Comparison of ENCODE assay signal across 11 mouse cellular contexts in genomic region chr15:79404277-79404676, GRCm38 (mm10). TPM values are rescaled to one million over a fixed set of nuclear protein-coding genes. Genes with fewer than 3 reads are reported as not detected.
DNase-seq lines count a peak whose midpoint lies in the region; ATAC-seq and TF ChIP-seq lines count a peak whose summit lies in the region.
"Had no signal": no experiment of that assay in that cellular context is flagged by ENCODE, and none has a peak within 500 bp of the region (broad histone marks: within the 10 kb centered on the region; RNA-seq: fewer than 3 reads in every experiment).

No protein-coding gene starts in this region.

- peak overlapping the region; percentile 97; the same call in 1 of the 2 replicates for H3K9ac ChIP-seq in hindbrain, embryonic 13.5 days
- H3K9ac ChIP-seq in liver, embryonic 14.5 days (replicated peaks) = no peak overlapping the region
- H3K9ac ChIP-seq in liver, postnatal 0 days (replicated peaks) = no peak overlapping the region
- peak overlapping the region; percentile 14; the same call in 1 of the 2 replicates for H3K9ac ChIP-seq in limb, embryonic 13.5 days

- H3K27me3 ChIP-seq in hindbrain, embryonic 13.5 days = peaks cover 14% of the 10 kb centered on the region
- H3K27me3 ChIP-seq in hindbrain, embryonic 10.5 days (ENCODE audit: insufficient read depth, poor library complexity, severe bottlenecking) = peaks cover 20% of the 10 kb centered on the region
- no peaks in the 10 kb centered on the region for H3K27me3 ChIP-seq in liver, embryonic 14.5 days (ENCODE audit: control insufficient read depth, insufficient read depth, low read length)
- H3K27me3 ChIP-seq in liver, postnatal 0 days (ENCODE audit: insufficient read depth, low read length) = no peaks in the 10 kb centered on the region
- peaks cover 24% of the 10 kb centered on the region for H3K27me3 ChIP-seq in embryonic facial prominence, embryonic 10.5 days (replicated peaks; ENCODE audit: low read depth, poor library complexity, severe bottlenecking)
- H3K27me3 ChIP-seq in limb, embryonic 13.5 days = no peaks in the 10 kb centered on the region

- no peak overlapping the region for H3K27ac ChIP-seq in hindbrain, embryonic 13.5 days
- H3K27ac ChIP-seq in hindbrain, embryonic 10.5 days = no peak overlapping the region
- no peak overlapping the region for H3K27ac ChIP-seq in liver, embryonic 14.5 days
- no peak overlapping the region for H3K27ac ChIP-seq in liver, postnatal 0 days (ENCODE audit: low read depth)
- H3K27ac ChIP-seq in embryonic facial prominence, embryonic 10.5 days (replicated peaks) = no peak overlapping the region
- H3K27ac ChIP-seq in limb, embryonic 13.5 days = no peak overlapping the region

- peak overlapping the region; percentile 97; the same call in 1 of the 2 replicates for H3K4me3 ChIP-seq in hindbrain, embryonic 13.5 days
- H3K4me3 ChIP-seq in hindbrain, embryonic 10.5 days = no peak overlapping the region
- no peak overlapping the region for H3K4me3 ChIP-seq in liver, embryonic 14.5 days (ENCODE audit: insufficient read depth in 1 of 2, low read depth in 2 of 2, low read length in 2 of 2)
- no peak overlapping the region for H3K4me3 ChIP-seq in liver, postnatal 0 days (ENCODE audit: low read depth, low read length)
- peak overlapping the region; percentile 95; the same call in 1 of the 2 replicates for H3K4me3 ChIP-seq in embryonic facial prominence, embryonic 10.5 days
- H3K4me3 ChIP-seq in limb, embryonic 13.5 days = peak overlapping the region; percentile 94

- no peak for TF ChIP-seq EP300 in liver, embryonic 14.5 days (IDR thresholded peaks at IDR 0.05; ENCODE audit: low read depth)
- no peak for TF ChIP-seq EP300 in liver, postnatal 0 days (IDR thresholded peaks at IDR 0.05; ENCODE audit: low read depth)

- no peak for DNase-seq in hindbrain, embryonic 10.5 days (ENCODE audit: low spot score)
- no peak for DNase-seq in liver, embryonic 14.5 days (ENCODE audit: low read depth in 3 of 3, low spot score in 3 of 3)
- DNase-seq in liver, postnatal 0 days = no peak
- no peak for DNase-seq in embryonic facial prominence, embryonic 10.5 days (ENCODE audit: low spot score)
- DNase-seq in left cerebral cortex, adult 9 months (ENCODE audit: low spot score in 2 of 2) = no peak
- DNase-seq: heart, adult 2 months; kidney, adult 18-20 months; thymus, postnatal 25 days had no signal

- H3K36me3 ChIP-seq in hindbrain, embryonic 13.5 days = no peaks in the 10 kb centered on the region
- H3K36me3 ChIP-seq in hindbrain, embryonic 10.5 days = no peaks in the 10 kb centered on the region
- no peaks in the 10 kb centered on the region for H3K36me3 ChIP-seq in liver, embryonic 14.5 days (replicated peaks; ENCODE audit: control insufficient read depth, insufficient read depth, low read depth)
- no peaks in the 10 kb centered on the region for H3K36me3 ChIP-seq in liver, postnatal 0 days (replicated peaks; ENCODE audit: insufficient read depth, low read length)
- no peaks in the 10 kb centered on the region for H3K36me3 ChIP-seq in embryonic facial prominence, embryonic 10.5 days (replicated peaks)
- H3K36me3 ChIP-seq in limb, embryonic 13.5 days = no peaks in the 10 kb centered on the region
- H3K36me3 ChIP-seq: midbrain, embryonic 10.5 days had no signal

- H3K9me3 ChIP-seq in hindbrain, embryonic 13.5 days = no peaks in the 10 kb centered on the region
- no peaks in the 10 kb centered on the region for H3K9me3 ChIP-seq in hindbrain, embryonic 10.5 days
- no peaks in the 10 kb centered on the region for H3K9me3 ChIP-seq in liver, embryonic 14.5 days (ENCODE audit: control insufficient read depth, low read length)
- no peaks in the 10 kb centered on the region for H3K9me3 ChIP-seq in liver, postnatal 0 days (ENCODE audit: low read length)
- H3K9me3 ChIP-seq in embryonic facial prominence, embryonic 10.5 days = no peaks in the 10 kb centered on the region
- H3K9me3 ChIP-seq in limb, embryonic 13.5 days = no peaks in the 10 kb centered on the region
- H3K9me3 ChIP-seq: midbrain, embryonic 10.5 days had no signal

- TF ChIP-seq CTCF in liver, embryonic 14.5 days (IDR thresholded peaks at IDR 0.05; ENCODE audit: low read depth) = no peak
- TF ChIP-seq CTCF in liver, postnatal 0 days (IDR thresholded peaks at IDR 0.05; ENCODE audit: low read depth) = no peak

- no peak for ATAC-seq in hindbrain, embryonic 13.5 days (ENCODE audit: low FRiP score)
- ATAC-seq in liver, embryonic 14.5 days (ENCODE audit: insufficient read depth) = no peak
- no peak for ATAC-seq in liver, postnatal 0 days
- no peak for ATAC-seq in limb, embryonic 13.5 days (ENCODE audit: low FRiP score, low read depth)

- H3K4me1 ChIP-seq in hindbrain, embryonic 13.5 days (replicated peaks) = peaks cover 43% of the 10 kb centered on the region
- H3K4me1 ChIP-seq in hindbrain, embryonic 10.5 days (replicated peaks) = peaks cover 54% of the 10 kb centered on the region
- H3K4me1 ChIP-seq in liver, embryonic 14.5 days (replicated peaks; ENCODE audit: control insufficient read depth in 2 of 2, insufficient read depth in 2 of 2, low read length in 1 of 2) = peaks cover 4 to 13% of the 10 kb centered on the region in 2 experiments
- H3K4me1 ChIP-seq in liver, postnatal 0 days (ENCODE audit: insufficient read depth) = peaks cover 24% of the 10 kb centered on the region
- H3K4me1 ChIP-seq in embryonic facial prominence, embryonic 10.5 days = peaks cover 58% of the 10 kb centered on the region
- H3K4me1 ChIP-seq in limb, embryonic 13.5 days = peaks cover 44% of the 10 kb centered on the region

- whole genome bisulfite sequencing in hindbrain, embryonic 13.5 days = 63% methylated on average over 1 of the region's 1 CpGs
- 67% methylated on average over 1 of the region's 1 CpGs for WGBS in hindbrain, embryonic 10.5 days
- 38% methylated on average over 1 of the region's 1 CpGs for WGBS in liver, embryonic 14.5 days (ENCODE audit: insufficient replicate concordance)
- WGBS in liver, postnatal 0 days (ENCODE audit: insufficient replicate concordance) = 67% methylated on average over 1 of the region's 1 CpGs
- WGBS in embryonic facial prominence, embryonic 10.5 days = 44% methylated on average over 1 of the region's 1 CpGs
- 21% methylated on average over 1 of the region's 1 CpGs for WGBS in limb, embryonic 13.5 days

- peak overlapping the region; percentile 94; the same call in 1 of the 2 replicates for H3K4me2 ChIP-seq in hindbrain, embryonic 13.5 days
- peak overlapping the region; percentile 96; the same call in 1 of the 2 replicates for H3K4me2 ChIP-seq in liver, embryonic 14.5 days (ENCODE audit: low read depth)
- no peak overlapping the region for H3K4me2 ChIP-seq in liver, postnatal 0 days (ENCODE audit: low read depth, low read length)
- peak overlapping the region; percentile 88 for H3K4me2 ChIP-seq in limb, embryonic 13.5 days (replicated peaks)

RNA-seq across cellular contexts. Expression of gene Tmem184b, which starts 0.9 kb away (rescaled TPM):
- polyA plus RNA-seq in hindbrain, embryonic 13.5 days (2015; fragmentation: Nextera tagmentation; extraction: Ambion mirVana) = 37.7 and 39.2 TPM in 2 replicates
- polyA plus RNA-seq in hindbrain, embryonic 10.5 days (2016; fragmentation: Nextera tagmentation; extraction: Ambion mirVana) = 54.8 and 56.2 TPM in 2 replicates
- polyA plus RNA-seq in liver, embryonic 14.5 days (2012; rRNA removed) = 7.2 and 10.3 TPM in 2 replicates
- polyA plus RNA-seq in liver, embryonic 14.5 days (2014; fragmentation: Nextera tagmentation; extraction: Ambion mirVana) = 5.7 and 8.6 TPM in 2 replicates
- 6.6 and 8.4 TPM in 2 replicates for polyA plus RNA-seq in liver, postnatal 0 days (2015; fragmentation: Nextera tagmentation; extraction: Ambion mirVana)
- polyA plus RNA-seq in embryonic facial prominence, embryonic 10.5 days (2016; fragmentation: Nextera tagmentation; extraction: Ambion mirVana) = 57.7 and 58.9 TPM in 2 replicates
- 70.8 and 77.6 TPM in 2 replicates for polyA plus RNA-seq in limb, embryonic 13.5 days (2015; fragmentation: Nextera tagmentation; extraction: Ambion mirVana)

RNA-seq across cellular contexts. Expression of gene Csnk1e, which starts 51.1 kb away (rescaled TPM):
- 231 and 245 TPM in 2 replicates for polyA plus RNA-seq in hindbrain, embryonic 13.5 days (2015; fragmentation: Nextera tagmentation; extraction: Ambion mirVana)
- polyA plus RNA-seq in hindbrain, embryonic 10.5 days (2016; fragmentation: Nextera tagmentation; extraction: Ambion mirVana) = 148 and 190 TPM in 2 replicates
- polyA plus RNA-seq in liver, embryonic 14.5 days (2012; rRNA removed) = 9.5 and 9.8 TPM in 2 replicates
- polyA plus RNA-seq in liver, embryonic 14.5 days (2014; fragmentation: Nextera tagmentation; extraction: Ambion mirVana) = 3.7 and 5.5 TPM in 2 replicates
- 7.5 and 8.9 TPM in 2 replicates for polyA plus RNA-seq in liver, postnatal 0 days (2015; fragmentation: Nextera tagmentation; extraction: Ambion mirVana)
- polyA plus RNA-seq in embryonic facial prominence, embryonic 10.5 days (2016; fragmentation: Nextera tagmentation; extraction: Ambion mirVana) = 143 and 156 TPM in 2 replicates
- polyA plus RNA-seq in limb, embryonic 13.5 days (2015; fragmentation: Nextera tagmentation; extraction: Ambion mirVana) = 109 and 116 TPM in 2 replicates

RNA-seq across cellular contexts. Expression of gene Maff, which starts 57.9 kb away (rescaled TPM):
- 0.83 and 0.84 TPM in 2 replicates for polyA plus RNA-seq in hindbrain, embryonic 13.5 days (2015; fragmentation: Nextera tagmentation; extraction: Ambion mirVana)
- polyA plus RNA-seq in hindbrain, embryonic 10.5 days (2016; fragmentation: Nextera tagmentation; extraction: Ambion mirVana) = 0.97 and 1.1 TPM in 2 replicates
- polyA plus RNA-seq in liver, embryonic 14.5 days (2012; rRNA removed) = 1.8 TPM in 2 replicates
- polyA plus RNA-seq in liver, embryonic 14.5 days (2014; fragmentation: Nextera tagmentation; extraction: Ambion mirVana) = 0.80 and 1.1 TPM in 2 replicates
- polyA plus RNA-seq in liver, postnatal 0 days (2015; fragmentation: Nextera tagmentation; extraction: Ambion mirVana) = 0.94 and 1.1 TPM in 2 replicates
- 1.2 and 1.8 TPM in 2 replicates for polyA plus RNA-seq in embryonic facial prominence, embryonic 10.5 days (2016; fragmentation: Nextera tagmentation; extraction: Ambion mirVana)
- 2.2 and 2.4 TPM in 2 replicates for polyA plus RNA-seq in limb, embryonic 13.5 days (2015; fragmentation: Nextera tagmentation; extraction: Ambion mirVana)

Comparison
In these comparisons a context has a peak if more than half of its experiments do, and no peak if none do; other contexts are left out.
1. H3K4me3 ChIP-seq: peak in hindbrain, embryonic 13.5 days (single experiment), embryonic facial prominence, embryonic 10.5 days (single experiment) and limb, embryonic 13.5 days (single experiment); none in hindbrain, embryonic 10.5 days (single experiment), liver, embryonic 14.5 days (0 of 2) and liver, postnatal 0 days (single experiment).
2. H3K9ac ChIP-seq: peak in hindbrain, embryonic 13.5 days (single experiment) and limb, embryonic 13.5 days (single experiment); none in liver, embryonic 14.5 days (single experiment) and liver, postnatal 0 days (single experiment).
3. RNA of gene Csnk1e, which starts 51.1 kb away (polyA plus RNA-seq): 231 to 245 TPM in hindbrain, embryonic 13.5 days, 148 to 190 TPM in hindbrain, embryonic 10.5 days, 143 to 156 TPM in embryonic facial prominence, embryonic 10.5 days and 109 to 116 TPM in limb, embryonic 13.5 days; 3.7 to 9.8 TPM in liver, embryonic 14.5 days and 7.5 to 8.9 TPM in liver, postnatal 0 days; every median in the first group is over 10 times any median in the second.